Mouse (Mus musculus): Measurements from ENCODE around the gene Dcxr. TPM values are rescaled to one million over a fixed set of nuclear protein-coding genes. Genes with fewer than 3 reads are reported as not detected.
"Not testable (repeated sequence)": the region's sequence is repeated elsewhere in the genome, so short reads cannot be mapped to it uniquely, and the experiment has no call there.

Dcxr gene
- polyA plus RNA-seq, 1 experiment from 2014 or later: 123 TPM

GRCm38 (mm10) chr11:120740981-120741380 lies 13.9 kb upstream of the Dcxr start:
- WGBS: 85% methylated on average over 5 of the region's 5 CpGs
- DNase-seq (ENCODE audit: low spot score): no peak
- H3K36me3 ChIP-seq (ENCODE audit: insufficient read depth, low read length): no peaks in the 10 kb centered on the region
- H3K27ac ChIP-seq: no peak overlapping the region
- no peak overlapping the region for H3K4me3 ChIP-seq (replicated peaks; ENCODE audit: low read depth, low read length)
- no peaks in the 10 kb centered on the region for H3K4me1 ChIP-seq (replicated peaks; ENCODE audit: insufficient read depth, low read length)
- no peaks in the 10 kb centered on the region for H3K9me3 ChIP-seq (replicated peaks; ENCODE audit: low read length)
- no peaks in the 10 kb centered on the region for H3K27me3 ChIP-seq (ENCODE audit: insufficient read depth, low read length)
- H3K9ac ChIP-seq (ENCODE audit: low read depth, low read length): no peak overlapping the region
- no peak overlapping the region for H3K4me2 ChIP-seq (ENCODE audit: low read length)
- ATAC-seq (replicated peaks; ENCODE audit: low FRiP score, low read depth): no peak
- no peak for TF ChIP-seq CTCF (IDR thresholded peaks at IDR 0.05; ENCODE audit: low read depth)

- no peak for TF ChIP-seq CTCF (IDR thresholded peaks at IDR 0.05; ENCODE audit: low read depth)
- H3K9me3 ChIP-seq (replicated peaks; ENCODE audit: low read length): no peaks in the 10 kb centered on the region
- 0 out of 2 replicates have a peak, but pooled peaks cover 2% of the 10 kb centered on the region for H3K4me1 ChIP-seq (replicated peaks; ENCODE audit: insufficient read depth, low read length)
- WGBS: 76% methylated on average over 6 of the region's 6 CpGs
- no peaks in the 10 kb centered on the region for H3K36me3 ChIP-seq (ENCODE audit: insufficient read depth, low read length)
- H3K4me2 ChIP-seq (ENCODE audit: low read length): no peak overlapping the region
- H3K4me3 ChIP-seq (replicated peaks; ENCODE audit: low read depth, low read length): no peak overlapping the region
- no peak overlapping the region for H3K9ac ChIP-seq (ENCODE audit: low read depth, low read length)
- DNase-seq (ENCODE audit: low spot score) (no peak), ATAC-seq (replicated peaks; ENCODE audit: low FRiP score, low read depth) (no peak)
- H3K27me3 ChIP-seq (ENCODE audit: insufficient read depth, low read length): no peaks in the 10 kb centered on the region
- H3K27ac ChIP-seq: no peak overlapping the region
Observed at GRCm38 (mm10) chr11:120736424-120736823, 9.3 kb upstream of the Dcxr start.

- Histone ChIP-seq H3K27me3 (ENCODE audit: insufficient read depth, low read length) (no peaks in the 10 kb centered on the region), H3K9ac (ENCODE audit: low read depth, low read length) (no peak overlapping the region), H3K4me1 (replicated peaks; ENCODE audit: insufficient read depth, low read length) (0 out of 2 replicates have a peak, but pooled peaks cover 2% of the 10 kb centered on the region), H3K4me3 (replicated peaks; ENCODE audit: low read depth, low read length) (no peak overlapping the region), H3K27ac (no peak overlapping the region), H3K36me3 (ENCODE audit: insufficient read depth, low read length) (no peaks in the 10 kb centered on the region), H3K4me2 (ENCODE audit: low read length) (no peak overlapping the region), H3K9me3 (replicated peaks; ENCODE audit: low read length) (no peaks in the 10 kb centered on the region)
- no peak for ATAC-seq (replicated peaks; ENCODE audit: low FRiP score, low read depth)
- no peak for TF ChIP-seq CTCF (IDR thresholded peaks at IDR 0.05; ENCODE audit: low read depth)
- 51% methylated on average over 6 of the region's 6 CpGs for WGBS
- DNase-seq (ENCODE audit: low spot score): no peak
Observed at GRCm38 (mm10) chr11:120733521-120733920, 6.4 kb upstream of the Dcxr start.

- ATAC-seq (replicated peaks; ENCODE audit: low FRiP score, low read depth) (no peak), DNase-seq (ENCODE audit: low spot score) (peak; percentile 34)
- 56% methylated on average over 12 of the region's 12 CpGs for WGBS
- no peak within 1 kb of the TSS for H3K4me3 ChIP-seq (replicated peaks; ENCODE audit: low read depth, low read length)
- H3K27ac ChIP-seq: no peak within 1 kb of the TSS
- 0 out of 2 replicates have a peak, but pooled peaks cover 2% of the 10 kb centered on the region for H3K4me1 ChIP-seq (replicated peaks; ENCODE audit: insufficient read depth, low read length)
- H3K27me3 ChIP-seq (ENCODE audit: insufficient read depth, low read length): no peaks in the 10 kb centered on the region
- H3K4me2 ChIP-seq (ENCODE audit: low read length): no peak within 1 kb of the TSS
- no peak for TF ChIP-seq CTCF (IDR thresholded peaks at IDR 0.05; ENCODE audit: low read depth)
- H3K9me3 ChIP-seq (replicated peaks; ENCODE audit: low read length): no peaks in the 10 kb centered on the region
- H3K36me3 ChIP-seq (ENCODE audit: insufficient read depth, low read length): no peaks in the 10 kb centered on the region
- H3K9ac ChIP-seq (ENCODE audit: low read depth, low read length): no peak within 1 kb of the TSS
Observed at GRCm38 (mm10) chr11:120731858-120732680, 5.0 kb upstream of the Dcxr start, which contains the start of gene Cbr2. Gene Cbr2 (minus strand): TSS chr11:120732114.

GRCm38 (mm10) chr11:120731395-120731794 lies 4.3 kb upstream of the Dcxr start:
- Histone ChIP-seq H3K4me2 (ENCODE audit: low read length) (no peak overlapping the region), H3K9ac (ENCODE audit: low read depth, low read length) (no peak overlapping the region), H3K36me3 (ENCODE audit: insufficient read depth, low read length) (no peaks in the 10 kb centered on the region), H3K27me3 (ENCODE audit: insufficient read depth, low read length) (no peaks in the 10 kb centered on the region), H3K27ac (no peak overlapping the region), H3K4me3 (replicated peaks; ENCODE audit: low read depth, low read length) (no peak overlapping the region), H3K4me1 (replicated peaks; ENCODE audit: insufficient read depth, low read length) (peaks cover 7% of the 10 kb centered on the region; the same call in 1 of the 2 replicates), H3K9me3 (replicated peaks; ENCODE audit: low read length) (no peaks in the 10 kb centered on the region)
- no peak for TF ChIP-seq CTCF (IDR thresholded peaks at IDR 0.05; ENCODE audit: low read depth)
- ATAC-seq (replicated peaks; ENCODE audit: low FRiP score, low read depth) (no peak), DNase-seq (ENCODE audit: low spot score) (no peak)
- WGBS: 87% methylated on average over 1 of the region's 1 CpGs

- WGBS: 92% methylated on average over 10 of the region's 10 CpGs
Observed at GRCm38 (mm10) chr11:120730331-120730870, 3.3 kb upstream of the Dcxr start.

GRCm38 (mm10) chr11:120729432-120730050 lies 2.5 kb upstream of the Dcxr start:
- H3K27ac ChIP-seq; H3K27me3 ChIP-seq (ENCODE audit: insufficient read depth, low read length); H3K36me3 ChIP-seq (ENCODE audit: insufficient read depth, low read length); H3K4me1 ChIP-seq (replicated peaks; ENCODE audit: insufficient read depth, low read length); H3K4me3 ChIP-seq (replicated peaks; ENCODE audit: low read depth, low read length); H3K9me3 ChIP-seq (replicated peaks; ENCODE audit: low read length): not testable (repeated sequence)
- Histone ChIP-seq H3K4me2 (ENCODE audit: low read length) (peak overlapping the region; percentile 30), H3K9ac (ENCODE audit: low read depth, low read length) (peak overlapping the region; percentile 5; the same call in 1 of the 2 replicates)
- ATAC-seq (replicated peaks; ENCODE audit: low FRiP score, low read depth) (0 out of 2 replicates have a peak, but pooled peaks have one; percentile 29), DNase-seq (ENCODE audit: low spot score) (peak; percentile 77)
- 2% methylated on average over 17 of the region's 21 CpGs for WGBS

More at GRCm38 (mm10) chr11:120730331-120730870, 3.3 kb upstream of the Dcxr start:
- no peak overlapping the region for H3K4me3 ChIP-seq (replicated peaks; ENCODE audit: low read depth, low read length)
- no peak overlapping the region for H3K9ac ChIP-seq (ENCODE audit: low read depth, low read length)
- H3K9me3 ChIP-seq (replicated peaks; ENCODE audit: low read length): no peaks in the 10 kb centered on the region
- H3K4me2 ChIP-seq (ENCODE audit: low read length): no peak overlapping the region
- ATAC-seq (replicated peaks; ENCODE audit: low FRiP score, low read depth): no peak
- no peak for TF ChIP-seq CTCF (IDR thresholded peaks at IDR 0.05; ENCODE audit: low read depth)
- no peak overlapping the region for H3K27ac ChIP-seq
- H3K27me3 ChIP-seq (ENCODE audit: insufficient read depth, low read length): no peaks in the 10 kb centered on the region
- no peak for DNase-seq (ENCODE audit: low spot score)
- no peaks in the 10 kb centered on the region for H3K36me3 ChIP-seq (ENCODE audit: insufficient read depth, low read length)
- peaks cover 8% of the 10 kb centered on the region; the same call in 1 of the 2 replicates for H3K4me1 ChIP-seq (replicated peaks; ENCODE audit: insufficient read depth, low read length)

Data from kidney, postnatal 0 days (tissue).